Mouse (Mus musculus) left cerebral cortex, adult 6 months (tissue): ENCODE results near the gene Dpf3. TPM values are rescaled to one million over a fixed set of nuclear protein-coding genes. Genes with fewer than 3 reads are reported as not detected.

Source experiments
- long read RNA-seq, 2 experiments: library from polyadenylated mRNA; unstranded; transcript quantifications; one replicate each; pipeline ENCODE4 v2.0.0; 2019 to 2020
- polyA plus RNA-seq: library from polyadenylated mRNA; unstranded; fragments of <200 nt; fragmentation: Nextera tagmentation; gene quantifications from 2 replicates; pipeline ENCODE4 v1.2.3, GENCODE M21; 2021

Dpf3 gene
- polyA plus RNA-seq = 2.2 and 2.9 TPM in 2 replicates
- long read RNA-seq, experiment 1, partial matches to known transcripts = 2 of 12 reads
- long read RNA-seq, experiment 1, other reads (novel, unspliced or antisense) = 8 of 12 reads
- long read RNA-seq, experiment 2, partial matches to known transcripts = 0 of 4 reads
- long read RNA-seq, experiment 2, other reads (novel, unspliced or antisense) = 3 of 4 reads

DNA sequence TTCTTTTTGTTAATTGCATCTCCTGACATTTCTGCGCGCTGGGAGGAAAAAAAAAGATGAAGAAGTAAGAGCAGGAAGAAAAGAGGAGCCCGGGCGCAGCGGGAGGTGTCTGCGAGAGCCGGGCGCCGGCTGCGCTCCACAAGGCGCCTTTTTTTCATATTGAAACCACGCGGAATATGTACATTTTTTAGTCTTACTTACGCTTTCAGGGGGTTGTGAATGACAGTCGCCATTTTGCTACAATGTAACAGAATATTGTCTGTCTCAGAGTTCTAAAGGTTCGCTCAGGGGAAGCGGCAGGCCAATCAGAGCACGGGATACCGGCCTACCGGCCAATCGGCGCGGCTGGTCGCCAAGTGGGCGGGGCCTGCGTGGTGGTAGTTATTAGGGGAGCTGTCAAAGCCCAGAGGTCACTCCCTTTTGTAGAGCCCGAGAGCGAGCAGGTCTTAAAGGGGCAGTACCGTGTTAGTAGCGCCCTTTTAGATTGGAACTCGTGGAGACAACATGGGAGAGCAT lies at the start of gene Dpf3:
Dpf3 (minus strand) TSS at position 241 of the 516 bp plus-strand sequence.

DNA sequence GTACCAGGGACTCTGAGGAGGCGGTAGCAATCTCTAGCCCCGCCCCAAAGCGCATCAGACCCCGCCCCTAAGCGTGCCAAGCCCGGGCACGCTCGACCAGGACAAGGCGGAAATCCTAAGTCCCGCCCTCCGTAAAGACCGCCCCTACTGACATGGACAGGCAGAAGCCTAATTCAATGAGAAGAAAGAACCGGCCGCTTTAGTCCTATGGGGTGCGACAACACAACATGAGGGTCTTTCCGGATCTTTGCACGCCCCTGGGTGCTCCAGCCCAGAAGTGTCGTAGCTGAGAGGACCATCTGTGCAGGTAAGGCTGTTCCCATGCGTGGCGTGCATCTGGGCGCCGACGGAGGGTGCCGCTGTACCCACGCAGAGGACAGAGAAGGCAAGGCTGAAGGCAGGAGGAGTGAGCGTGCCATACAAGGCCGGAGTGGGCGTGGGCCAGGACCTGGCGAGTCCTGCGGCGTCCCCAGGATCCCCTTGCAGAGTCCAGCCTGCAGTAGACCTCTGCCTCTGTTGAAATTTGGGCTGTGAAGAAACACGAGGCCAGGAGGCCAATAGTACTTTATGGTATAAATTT lies 32.9 kb upstream of the Dpf3 start, which contains the start of gene Dcaf4:
Dcaf4 (plus strand) TSS at position 156 of the 580 bp plus-strand sequence.

Other genes starting within 250 kb of the Dpf3 start
- gene Dcaf4, start 32.8 kb upstream of the Dpf3 start, polyA plus RNA-seq = 22.9 and 27.3 TPM in 2 replicates
- gene Zfyve1, start 109.5 kb upstream of the Dpf3 start, polyA plus RNA-seq = 7.2 and 13.0 TPM in 2 replicates
- 41.7 and 46.4 TPM in 2 replicates for gene Rbm25, start 143.5 kb upstream of the Dpf3 start, polyA plus RNA-seq
- 20.8 and 25.1 TPM in 2 replicates for gene Psen1, start 200.4 kb upstream of the Dpf3 start, polyA plus RNA-seq